Mouse (Mus musculus): ENCODE results near the gene Kctd17. TPM values are rescaled to one million over a fixed set of nuclear protein-coding genes. Genes with fewer than 3 reads are reported as not detected.

Gene Kctd17
- polyA plus RNA-seq, 1 experiment: 259 TPM

DNA sequence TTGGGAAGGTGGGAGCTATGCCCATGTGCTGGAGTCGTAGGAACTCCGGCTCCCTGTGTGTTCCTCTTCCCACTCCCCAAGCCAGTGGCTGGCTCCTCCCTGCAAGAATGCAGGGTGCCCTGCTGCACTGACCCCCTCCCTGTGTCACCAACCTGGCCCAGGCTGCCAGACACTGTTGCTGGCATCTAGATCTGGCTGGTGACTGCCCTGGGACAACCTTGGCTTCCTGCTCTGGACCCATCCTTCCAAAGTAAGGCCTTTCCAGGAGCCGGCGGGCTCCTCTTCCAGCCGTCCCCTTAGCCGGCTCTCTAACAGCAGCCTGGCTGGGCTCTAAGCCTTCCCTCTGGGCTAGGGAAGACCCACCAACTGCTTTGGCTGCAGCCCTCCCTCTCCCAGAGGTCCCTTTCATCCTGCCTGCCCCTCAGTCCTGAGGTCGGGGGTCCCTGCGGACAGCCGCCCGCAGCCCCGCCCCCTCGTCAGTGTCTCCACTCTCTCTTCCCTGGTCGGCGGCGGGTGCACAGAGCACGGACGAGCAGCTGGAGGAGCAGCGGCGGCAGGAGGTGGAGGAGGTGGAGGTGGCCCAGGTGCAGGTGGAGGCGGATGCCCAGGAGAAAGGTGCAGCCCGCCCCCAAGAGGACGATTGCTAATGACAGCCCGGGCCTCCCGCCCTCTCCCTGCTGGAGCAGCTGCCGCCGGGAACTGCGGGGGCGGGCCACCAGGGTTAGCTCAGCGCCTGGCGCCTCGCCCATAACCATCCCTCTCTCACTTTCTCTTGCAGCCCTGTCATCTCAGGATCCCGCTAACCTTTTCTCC, 8.2 kb downstream of the Kctd17 start:
- TF ChIP-seq CTCF (IDR thresholded peaks at IDR 0.05; ENCODE audit: borderline replicate concordance, extremely low read depth, insufficient read depth, insufficient read length): no peak; the same call in 1 of the 2 replicates
- TF ChIP-seq POLR2A (IDR thresholded peaks at IDR 0.05; ENCODE audit: borderline replicate concordance, extremely low read depth, insufficient read depth, insufficient read length, poor library complexity, severe bottlenecking): no peak
- DNase-seq (ENCODE audit: low read depth): peak; percentile 91

DNA sequence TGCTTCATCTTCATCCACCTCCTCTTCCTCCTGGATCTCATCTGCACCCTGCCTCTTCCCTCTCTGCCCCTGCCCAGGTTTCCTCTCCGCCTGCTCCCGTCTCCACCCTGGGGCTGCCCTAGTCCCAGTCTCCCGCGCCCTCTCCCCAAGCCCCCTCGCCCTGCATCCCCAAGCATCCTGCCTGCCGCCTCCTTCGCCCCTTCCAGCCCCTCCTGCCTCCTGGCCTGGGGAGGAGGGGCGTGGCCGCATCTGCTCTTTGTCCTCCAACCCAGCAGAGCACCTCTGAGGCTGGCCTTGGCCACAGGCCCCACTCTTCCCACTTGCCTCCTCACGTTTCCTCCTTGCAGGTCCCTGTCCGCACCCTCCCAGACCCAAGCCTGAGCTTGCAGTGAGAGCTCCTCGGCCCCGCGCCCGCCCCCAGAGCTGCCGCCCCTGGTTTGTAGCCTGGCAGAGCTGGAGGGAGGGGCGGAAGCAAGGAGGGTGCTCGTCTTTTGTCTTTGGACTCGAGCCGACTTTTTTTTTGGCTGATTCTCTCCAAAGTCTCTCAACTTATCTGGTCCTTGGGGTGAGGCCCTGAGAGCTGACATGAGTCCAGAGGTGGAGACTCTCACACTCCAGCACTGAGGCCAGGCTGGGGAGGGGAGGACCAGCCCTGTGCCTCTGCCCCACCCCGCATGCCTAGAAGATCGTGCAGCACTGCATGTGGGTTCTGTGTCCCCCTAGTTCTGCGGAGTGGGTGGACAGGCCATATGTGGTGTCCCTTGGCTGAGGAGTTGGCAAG, 9.1 kb downstream of the Kctd17 start:
- peak; percentile 46 for DNase-seq (ENCODE audit: low read depth)
- TF ChIP-seq POLR2A (IDR thresholded peaks at IDR 0.05; ENCODE audit: borderline replicate concordance, extremely low read depth, insufficient read depth, insufficient read length, poor library complexity, severe bottlenecking) (no peak), CTCF (IDR thresholded peaks at IDR 0.05; ENCODE audit: borderline replicate concordance, extremely low read depth, insufficient read depth, insufficient read length) (no peak)

DNA sequence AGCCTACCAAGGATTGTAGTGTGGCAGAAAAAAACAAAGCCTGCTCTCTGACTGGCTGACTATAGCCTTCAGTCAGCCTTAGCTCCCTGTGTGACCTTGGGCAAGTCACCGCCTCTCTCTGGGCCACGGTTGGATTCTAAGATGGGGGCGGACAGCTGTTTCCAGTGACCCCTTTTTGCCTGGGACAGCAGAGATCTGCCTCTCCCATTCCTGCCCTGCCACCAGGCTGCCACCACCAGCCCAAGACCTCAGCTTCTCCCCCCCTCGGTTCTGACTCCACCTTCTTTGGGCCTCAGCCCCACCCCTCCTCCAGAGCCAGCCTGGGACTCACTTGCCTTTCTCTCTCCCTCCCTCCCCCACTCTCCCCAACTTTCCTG, 9.6 kb downstream of the Kctd17 start:
- DNase-seq (ENCODE audit: low read depth): no peak
- no peak for TF ChIP-seq CTCF (IDR thresholded peaks at IDR 0.05; ENCODE audit: borderline replicate concordance, extremely low read depth, insufficient read depth, insufficient read length)
- TF ChIP-seq POLR2A (IDR thresholded peaks at IDR 0.05; ENCODE audit: borderline replicate concordance, extremely low read depth, insufficient read depth, insufficient read length, poor library complexity, severe bottlenecking): no peak

DNA sequence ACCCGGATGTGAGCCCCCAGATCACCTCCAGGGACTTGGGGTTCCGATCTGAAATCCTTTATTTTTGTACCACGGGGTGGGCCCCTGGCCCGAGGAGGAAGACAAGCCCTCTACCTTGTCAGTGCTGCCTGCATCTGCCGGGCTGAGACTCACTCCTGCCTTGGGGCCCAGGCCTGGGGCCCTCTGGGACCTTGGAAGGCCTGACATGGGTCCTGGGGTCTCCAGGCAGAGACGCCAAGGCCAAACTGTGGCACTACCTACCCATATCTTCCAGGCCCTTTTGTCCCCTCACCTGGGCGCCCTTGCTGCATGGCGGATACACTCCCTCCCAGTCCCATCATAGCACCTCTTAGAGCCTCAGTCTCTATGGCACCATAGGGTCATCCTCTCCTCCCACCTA, 10.1 kb downstream of the Kctd17 start:
- TF ChIP-seq CTCF (IDR thresholded peaks at IDR 0.05; ENCODE audit: borderline replicate concordance, extremely low read depth, insufficient read depth, insufficient read length) (no peak), POLR2A (IDR thresholded peaks at IDR 0.05; ENCODE audit: borderline replicate concordance, extremely low read depth, insufficient read depth, insufficient read length, poor library complexity, severe bottlenecking) (no peak)
- no peak for DNase-seq (ENCODE audit: low read depth)

DNA sequence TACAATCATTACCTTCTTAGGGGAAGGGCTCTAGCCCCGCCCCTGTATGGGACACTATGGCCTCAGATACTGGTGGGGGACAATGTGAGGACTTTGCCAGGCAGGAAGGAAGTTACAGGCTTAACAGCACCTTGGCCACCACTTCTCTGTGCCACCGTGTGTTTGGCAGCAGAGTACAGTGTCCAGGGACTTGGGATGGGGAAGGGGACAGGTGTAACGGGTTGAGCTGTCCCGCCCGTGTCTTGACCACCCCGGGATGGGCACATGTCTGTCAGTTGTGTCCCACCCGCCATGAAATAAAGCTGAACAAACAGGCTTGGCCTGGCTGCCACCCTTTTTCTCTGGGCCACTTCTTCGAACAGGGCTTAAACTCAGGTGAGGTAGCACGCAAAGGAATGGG, 10.6 kb downstream of the Kctd17 start:
- DNase-seq (ENCODE audit: low read depth): no peak
- no peak for TF ChIP-seq CTCF (IDR thresholded peaks at IDR 0.05; ENCODE audit: borderline replicate concordance, extremely low read depth, insufficient read depth, insufficient read length)
- no peak for TF ChIP-seq POLR2A (IDR thresholded peaks at IDR 0.05; ENCODE audit: borderline replicate concordance, extremely low read depth, insufficient read depth, insufficient read length, poor library complexity, severe bottlenecking)

DNA sequence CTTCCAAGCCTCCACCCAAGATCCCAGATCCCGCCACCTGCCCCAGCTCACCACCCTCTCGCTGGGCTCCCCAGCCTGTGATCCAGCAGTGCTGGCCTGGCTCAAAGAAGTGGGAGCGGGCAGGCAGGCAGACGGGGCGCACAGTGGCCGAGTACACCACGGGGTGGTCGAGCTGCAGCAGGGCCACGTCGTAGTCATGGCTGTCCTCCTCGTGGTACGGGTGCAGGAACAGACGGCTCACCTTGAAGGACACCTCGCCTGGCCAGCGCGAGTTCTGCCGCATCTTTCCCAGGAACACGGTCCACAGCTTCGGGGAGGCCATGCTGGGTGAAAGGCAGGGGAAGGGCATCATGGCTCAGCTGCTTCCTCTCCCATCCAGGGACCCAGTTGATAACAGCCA, 13.9 kb downstream of the Kctd17 start:
- no peak for TF ChIP-seq CTCF (IDR thresholded peaks at IDR 0.05; ENCODE audit: borderline replicate concordance, extremely low read depth, insufficient read depth, insufficient read length)
- no peak for TF ChIP-seq POLR2A (IDR thresholded peaks at IDR 0.05; ENCODE audit: borderline replicate concordance, extremely low read depth, insufficient read depth, insufficient read length, poor library complexity, severe bottlenecking)
- DNase-seq (ENCODE audit: low read depth): no peak

DNA sequence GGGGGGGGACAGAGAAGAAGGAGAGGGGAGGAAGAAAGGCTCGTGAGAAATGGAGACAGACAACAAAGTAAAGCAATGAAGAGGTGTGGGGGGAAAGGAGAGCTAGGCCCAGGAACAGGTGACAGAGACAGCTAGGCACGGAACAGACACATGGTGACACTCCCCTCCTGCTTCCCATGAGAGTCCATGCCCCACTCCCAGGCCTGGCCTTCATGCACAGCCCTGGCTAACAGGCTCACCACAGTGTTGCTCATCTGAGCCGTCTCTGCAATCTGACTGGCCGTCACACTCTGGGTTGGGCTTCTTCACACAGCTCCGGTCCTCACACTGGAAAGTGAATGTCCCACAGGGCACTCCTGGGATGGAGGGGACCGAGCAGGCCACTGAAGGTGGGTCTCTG, 15.5 kb downstream of the Kctd17 start:
- DNase-seq (ENCODE audit: low read depth): no peak
- TF ChIP-seq CTCF (IDR thresholded peaks at IDR 0.05; ENCODE audit: borderline replicate concordance, extremely low read depth, insufficient read depth, insufficient read length) (no peak), POLR2A (IDR thresholded peaks at IDR 0.05; ENCODE audit: borderline replicate concordance, extremely low read depth, insufficient read depth, insufficient read length, poor library complexity, severe bottlenecking) (no peak)

DNA sequence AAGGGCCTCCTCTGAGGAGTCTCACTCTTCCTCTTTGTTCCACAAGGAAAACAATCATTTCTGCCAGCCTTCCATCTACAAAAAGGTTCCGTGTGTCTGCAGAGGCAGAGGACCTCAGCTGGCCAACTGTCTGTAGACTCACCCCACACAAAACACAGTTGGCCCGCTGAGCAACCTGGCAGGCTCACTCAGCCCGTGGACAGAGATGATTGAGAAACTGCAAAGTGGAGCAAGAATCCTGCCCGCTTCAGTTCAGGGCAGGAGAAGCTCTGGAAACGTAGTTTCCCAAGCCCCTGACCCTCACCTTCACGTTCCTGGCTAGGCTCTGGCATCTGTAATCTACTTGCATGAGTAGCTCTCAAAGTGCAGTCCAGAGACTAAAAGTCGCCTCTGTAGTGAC, 18.8 kb downstream of the Kctd17 start:
- no peak for DNase-seq (ENCODE audit: low read depth)
- TF ChIP-seq POLR2A (IDR thresholded peaks at IDR 0.05; ENCODE audit: borderline replicate concordance, extremely low read depth, insufficient read depth, insufficient read length, poor library complexity, severe bottlenecking) (no peak), CTCF (IDR thresholded peaks at IDR 0.05; ENCODE audit: borderline replicate concordance, extremely low read depth, insufficient read depth, insufficient read length) (no peak)

DNA sequence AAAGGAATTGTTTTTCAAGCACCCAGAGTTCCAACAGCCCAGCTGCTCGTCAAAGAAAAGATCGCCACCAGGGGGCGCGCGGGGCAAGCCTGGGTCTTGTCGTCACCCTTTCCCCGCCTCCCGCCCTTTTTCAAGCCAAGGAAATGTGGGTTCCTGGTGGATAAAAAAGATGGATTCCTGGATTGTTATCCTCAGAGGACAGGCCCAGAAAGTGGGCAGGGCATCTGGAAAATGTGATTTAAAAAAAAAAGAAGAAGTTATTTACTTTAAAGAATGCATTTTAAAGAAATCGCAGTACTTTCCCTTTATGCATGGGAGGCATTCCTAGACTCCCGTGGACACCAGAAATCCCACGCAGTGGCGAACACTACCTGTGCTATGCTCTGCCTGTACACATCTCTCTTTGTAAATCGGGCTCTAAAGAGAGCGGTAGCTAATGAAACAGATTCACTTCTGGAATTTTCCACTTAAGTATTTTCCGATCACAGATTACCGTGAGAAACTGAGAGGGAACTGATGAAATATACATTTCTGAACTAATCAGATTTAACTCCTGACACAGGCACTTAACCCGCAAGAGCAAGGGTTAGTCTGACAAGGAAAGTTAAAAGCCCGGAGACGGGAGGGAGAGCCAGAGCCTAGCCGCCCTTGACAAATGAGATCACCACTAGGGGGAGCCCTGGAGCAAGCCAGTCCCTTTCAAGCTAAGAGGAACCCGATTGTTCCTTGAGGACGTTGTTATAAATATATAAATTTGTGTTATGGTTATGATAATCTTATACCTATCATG, 19.6 kb downstream of the Kctd17 start:
- peak; percentile 94 for DNase-seq (ENCODE audit: low read depth)
- no peak for TF ChIP-seq POLR2A (IDR thresholded peaks at IDR 0.05; ENCODE audit: borderline replicate concordance, extremely low read depth, insufficient read depth, insufficient read length, poor library complexity, severe bottlenecking)
- peak; percentile 95 for TF ChIP-seq CTCF (IDR thresholded peaks at IDR 0.05; ENCODE audit: borderline replicate concordance, extremely low read depth, insufficient read depth, insufficient read length)

DNA sequence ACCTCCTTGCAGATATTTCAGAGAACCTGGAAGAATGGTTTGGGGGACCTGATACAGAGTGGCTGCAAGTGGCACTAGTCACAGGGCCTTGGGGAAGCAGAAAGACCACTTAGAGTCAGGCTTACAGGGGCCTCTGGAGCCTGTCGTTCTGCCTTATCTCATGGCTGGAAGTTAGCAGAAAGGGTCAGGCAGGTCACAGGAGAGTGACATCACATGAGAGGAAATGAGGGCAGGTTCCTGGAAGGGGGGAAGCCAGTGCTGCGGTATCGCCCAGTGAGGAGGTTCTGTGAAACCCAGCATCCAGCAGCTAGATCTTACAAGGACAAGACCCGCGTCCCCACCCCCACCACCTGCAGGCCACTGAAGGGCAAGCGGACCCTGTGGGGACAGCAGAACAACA, 20.8 kb downstream of the Kctd17 start:
- DNase-seq (ENCODE audit: low read depth): no peak
- TF ChIP-seq CTCF (IDR thresholded peaks at IDR 0.05; ENCODE audit: borderline replicate concordance, extremely low read depth, insufficient read depth, insufficient read length) (no peak), POLR2A (IDR thresholded peaks at IDR 0.05; ENCODE audit: borderline replicate concordance, extremely low read depth, insufficient read depth, insufficient read length, poor library complexity, severe bottlenecking) (no peak)
